Mouse (Mus musculus) thymus, adult 2 months (tissue): ENCODE results near the gene Sytl3.

ENCODE experiments used
- CTCF ChIP-seq: fragments of 200-500 bp; IDR thresholded peaks from 2 replicates; pipeline ENCODE4 v1.5.1; 2012; ENCODE audit warnings: mild to moderate bottlenecking, control low read depth, low read length, moderate library complexity, borderline replicate concordance; ENCODE audit not compliant: control insufficient read depth, poor library complexity, insufficient read depth; ENCODE audit errors: extremely low read depth
- POLR2A ChIP-seq: fragments of 200-500 bp; IDR thresholded peaks from 2 replicates; pipeline ENCODE4 v1.6.1; 2012; ENCODE audit warnings: mild to moderate bottlenecking, low read length, control low read depth, moderate library complexity; ENCODE audit not compliant: control insufficient read depth, poor library complexity, insufficient read depth; ENCODE audit errors: extremely low read depth

DNA sequence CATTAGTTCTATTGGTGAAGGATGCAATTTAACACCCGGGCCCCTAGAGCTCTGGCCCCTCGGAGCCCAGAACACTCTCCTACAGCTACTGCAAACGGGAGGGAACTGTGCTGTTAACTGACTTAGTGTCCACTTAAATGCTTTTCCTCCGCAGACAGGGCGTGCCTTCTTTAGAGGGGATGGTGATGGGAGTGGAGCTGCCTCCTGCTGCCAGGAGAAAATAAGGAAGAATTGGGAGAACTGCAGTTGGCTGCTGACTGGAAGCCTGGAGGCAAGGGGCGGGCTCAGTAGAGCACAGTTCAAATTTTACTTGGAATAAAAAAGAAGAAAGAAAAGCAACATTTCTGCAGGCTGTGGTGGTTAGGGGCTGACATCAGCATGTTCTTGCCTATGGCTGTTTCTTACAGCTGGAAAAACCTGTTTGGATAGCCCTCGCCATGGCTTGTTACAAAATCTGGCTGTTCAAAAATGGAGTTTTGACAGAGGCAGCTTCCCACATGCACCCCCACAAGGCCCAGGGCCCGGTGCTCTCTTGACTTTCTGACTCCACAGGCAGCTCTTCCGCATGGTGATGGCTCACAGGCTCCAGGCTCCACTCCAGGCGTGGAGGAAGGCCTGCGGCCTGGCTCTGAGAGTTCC, 92.4 kb downstream of the Sytl3 start:
- TF ChIP-seq CTCF, result no peak
- TF ChIP-seq POLR2A, result no peak
